Mouse (Mus musculus) thymus, postnatal 25 days (tissue): ENCODE measurements around the gene Cysltr2.

Experiments
- DNase-seq: peaks from one replicate; pipeline ENCODE4 v3.0.0; 2022

Cysltr2 gene

GRCm38 (mm10) chr14:72983456-72983855, 65.5 kb downstream of the Cysltr2 start:
- peak; percentile 80 for DNase-seq

DNA sequence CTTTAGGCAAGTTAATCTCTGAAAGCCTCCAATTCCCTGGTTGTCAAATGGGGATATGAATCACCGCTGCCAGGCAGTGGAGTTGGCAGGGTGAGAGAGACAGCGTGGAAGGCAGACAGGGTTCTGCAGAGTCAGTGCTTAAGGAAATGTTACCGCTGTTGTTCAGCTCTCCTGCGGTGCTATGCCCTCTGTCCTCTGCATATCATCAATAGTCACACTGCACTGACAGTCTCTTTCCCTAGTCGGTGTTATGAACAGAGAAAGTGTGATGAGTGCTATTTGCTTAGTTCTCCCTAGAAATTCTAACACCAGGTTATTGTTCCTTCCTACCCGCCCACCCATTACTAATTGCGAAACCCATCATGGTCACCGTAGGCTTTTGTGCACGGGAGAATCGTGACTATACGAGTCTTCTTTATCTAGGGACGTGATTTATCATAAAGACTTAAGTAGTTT, 65.9 kb downstream of the Cysltr2 start:
- no peak for DNase-seq

DNA sequence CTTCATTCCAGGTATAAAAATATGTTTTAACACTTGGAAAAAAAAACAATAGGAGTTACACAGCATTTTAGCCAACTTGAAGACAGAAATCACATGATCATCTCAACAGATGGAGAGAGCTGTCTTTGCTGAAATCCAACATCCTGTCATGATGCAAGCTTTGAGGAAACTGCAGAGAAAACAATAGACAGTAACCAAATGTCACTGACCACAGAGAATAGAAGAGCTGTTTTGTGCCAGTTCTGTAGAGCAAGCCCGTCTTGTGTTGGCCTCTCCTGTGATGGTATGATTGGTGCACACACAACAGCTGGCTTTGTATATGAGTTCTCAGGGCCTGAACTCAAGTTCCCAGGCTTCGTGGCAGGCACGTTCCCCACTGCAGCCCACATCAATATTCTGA, 68.2 kb downstream of the Cysltr2 start:
- DNase-seq, result no peak

DNA sequence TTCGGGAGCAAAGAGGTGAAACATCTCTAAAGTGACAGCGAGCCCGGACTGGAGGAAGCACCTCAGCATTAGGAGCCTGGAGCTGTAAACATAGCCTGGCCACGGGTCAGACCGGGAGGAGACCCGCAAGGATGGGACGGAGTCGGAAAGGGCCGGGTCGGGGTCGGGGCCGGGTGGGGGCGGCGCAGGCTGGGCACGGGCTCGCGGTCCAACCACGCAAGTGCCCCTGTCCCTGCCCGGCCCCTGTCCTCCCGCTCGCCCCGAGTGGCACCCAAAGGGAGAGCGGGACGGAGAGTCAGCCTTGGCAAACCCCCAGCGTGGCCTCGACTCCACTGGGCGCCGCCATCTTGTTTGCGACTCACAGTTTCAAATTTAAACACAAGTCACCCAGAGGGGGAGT, 68.8 kb downstream of the Cysltr2 start:
- DNase-seq, result no peak

- no peak for DNase-seq
These were observed 72.8 kb downstream of the Cysltr2 start for GRCm38 (mm10) chr14:72976111-72976510.
